Mouse (Mus musculus) heart, embryonic 12.5 days (tissue): ENCODE data around the gene Trp53rkb. TPM values are rescaled to one million over a fixed set of nuclear protein-coding genes. Genes with fewer than 3 reads are reported as not detected.

Experiments
- ATAC-seq: fragments of 200-750 bp; cut with Nextera tagmentation; 2 replicates; pipeline ENCODE4 v1.8.0; 2017; ENCODE audit warnings: moderate TSS enrichment, moderate library complexity; ENCODE audit not compliant: insufficient number of reproducible peaks, low FRiP score
- H3K27ac ChIP-seq: fragments of 300-500 bp; sonication (generic); 2 replicates; pipeline ENCODE4 v1.5.1; 2016; ENCODE audit warnings: mild to moderate bottlenecking, moderate library complexity; ENCODE audit not compliant: poor library complexity, severe bottlenecking
- H3K27me3 ChIP-seq: fragments of 300-500 bp; sonication (generic); replicated peaks from 2 replicates; pipeline ENCODE4 v1.6.1; 2016; ENCODE audit warnings: mild to moderate bottlenecking, moderate library complexity
- H3K36me3 ChIP-seq: fragments of 300-500 bp; sonication (generic); 2 replicates; pipeline ENCODE4 v1.6.1; 2016; ENCODE audit warnings: mild to moderate bottlenecking, moderate library complexity
- H3K4me1 ChIP-seq: fragments of 300-500 bp; sonication (generic); replicated peaks from 2 replicates; pipeline ENCODE4 v1.6.1; 2016; ENCODE audit warnings: mild to moderate bottlenecking
- H3K4me2 ChIP-seq: fragments of 300-500 bp; sonication (generic); 2 replicates; pipeline ENCODE4 v1.6.1; 2016; ENCODE audit warnings: mild to moderate bottlenecking, moderate library complexity
- H3K4me3 ChIP-seq: fragments of 300-500 bp; sonication (generic); 2 replicates; pipeline ENCODE4 v1.5.1; 2016; ENCODE audit warnings: mild to moderate bottlenecking
- H3K9ac ChIP-seq: fragments of 300-500 bp; sonication (generic); 2 replicates; pipeline ENCODE4 v1.6.1; 2016; ENCODE audit warnings: mild to moderate bottlenecking, moderate library complexity
- H3K9me3 ChIP-seq: fragments of 300-500 bp; sonication (generic); replicated peaks from 2 replicates; pipeline ENCODE4 v1.6.1; 2016; ENCODE audit warnings: mild to moderate bottlenecking, moderate library complexity
- WGBS: fragments of 180-500 bp; shearing (Covaris S2); methylation state at CpG from one replicate; pipeline ENCODE4 v1.1.7; 2016; 5-methylcytosine and 5-hydroxymethylcytosine counted together
- polyA plus RNA-seq: library from polyadenylated mRNA; unstranded; fragments of >200 nt; fragmentation: Nextera tagmentation; extraction: Ambion mirVana; gene quantifications from 2 replicates; pipeline ENCODE4 v1.2.1, GENCODE M21; 2016

Trp53rkb gene
- polyA plus RNA-seq, 1 experiment from 2014 or later: 6.1 TPM

DNA sequence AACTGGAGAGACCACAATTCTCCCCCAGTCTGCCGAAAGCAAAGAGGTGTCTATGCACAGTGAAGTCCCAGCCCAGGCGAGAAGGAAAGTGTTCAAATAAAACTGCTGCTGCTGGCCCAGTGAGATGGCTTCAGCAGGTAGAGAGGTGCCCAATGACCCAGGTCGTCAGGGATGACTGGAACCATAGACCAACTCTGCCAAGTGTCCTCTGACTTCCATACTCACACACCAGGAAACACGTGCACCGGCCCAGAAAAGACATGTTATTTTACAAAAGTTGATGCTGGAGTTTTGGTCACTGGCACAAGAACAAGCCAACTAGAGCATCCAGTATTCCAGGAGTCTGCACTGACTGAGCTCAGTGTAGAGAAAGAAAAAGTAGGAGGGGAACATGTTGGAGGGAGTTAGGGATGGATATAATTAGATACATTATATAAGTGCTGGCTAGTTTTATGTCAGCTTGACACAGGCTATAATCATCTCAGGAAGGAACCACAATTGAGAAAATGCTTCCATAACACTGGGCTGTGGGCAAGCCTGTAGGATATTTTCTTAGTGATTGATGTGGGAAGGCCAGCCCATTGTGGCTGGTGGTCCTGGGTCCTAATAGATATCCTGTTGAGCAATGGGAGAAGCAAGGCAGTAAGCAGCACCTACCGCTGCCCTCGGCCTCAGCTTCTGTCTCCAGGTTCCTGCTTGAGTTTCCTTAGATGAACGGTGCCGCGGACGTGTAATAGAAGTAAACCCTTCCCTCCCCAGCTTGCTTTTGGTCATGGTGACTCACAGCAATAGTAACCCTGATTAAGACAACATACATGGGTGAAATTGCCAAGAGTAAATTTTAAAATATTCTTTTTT is 7.5 kb downstream of the Trp53rkb start:
- no peak overlapping the region for H3K4me3 ChIP-seq
- H3K4me1 ChIP-seq: no peaks in the 10 kb centered on the region; the same call in 1 of the 2 replicates
- no peak overlapping the region for H3K9ac ChIP-seq
- H3K27ac ChIP-seq: no peak overlapping the region
- ATAC-seq: no peak
- H3K36me3 ChIP-seq: peaks cover 27% of the 10 kb centered on the region
- 81% methylated on average over 11 of the region's 11 CpGs for WGBS
- no peaks in the 10 kb centered on the region for H3K27me3 ChIP-seq
- no peaks in the 10 kb centered on the region for H3K9me3 ChIP-seq
- H3K4me2 ChIP-seq: no peak overlapping the region

GRCm38 (mm10) chr2:166800473-166800857 is 8.1 kb downstream of the Trp53rkb start:
- no peak overlapping the region for H3K27ac ChIP-seq
- no peaks in the 10 kb centered on the region for H3K27me3 ChIP-seq
- no peak overlapping the region for H3K9ac ChIP-seq
- ATAC-seq: no peak
- 80% methylated on average over 7 of the region's 7 CpGs for WGBS
- H3K4me2 ChIP-seq: no peak overlapping the region
- H3K9me3 ChIP-seq: no peaks in the 10 kb centered on the region
- H3K36me3 ChIP-seq: peaks cover 27% of the 10 kb centered on the region
- no peaks in the 10 kb centered on the region for H3K4me1 ChIP-seq
- no peak overlapping the region for H3K4me3 ChIP-seq

DNA sequence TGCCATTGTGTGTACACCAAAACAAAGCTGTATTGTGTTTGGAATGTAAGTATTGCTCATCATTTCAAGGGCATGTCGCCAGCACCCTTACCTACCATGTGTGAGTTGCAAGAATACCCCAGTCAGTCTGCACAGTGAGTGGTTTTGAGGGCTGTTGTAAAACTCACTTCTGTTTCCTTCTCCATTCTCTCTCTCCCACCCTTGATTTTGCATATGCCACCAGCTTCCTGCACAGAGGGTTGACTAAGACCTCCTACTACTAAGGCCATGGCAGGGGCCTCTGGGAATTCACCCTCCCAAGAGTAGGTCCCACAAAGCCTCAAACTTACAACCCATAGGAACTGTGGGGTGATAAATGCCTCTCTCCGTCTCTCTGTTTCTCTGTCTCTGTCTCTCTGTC is 9.1 kb downstream of the Trp53rkb start:
- no peak for ATAC-seq
- no peaks in the 10 kb centered on the region for H3K27me3 ChIP-seq
- WGBS: 63% methylated on average over 2 of the region's 2 CpGs
- no peak overlapping the region for H3K4me2 ChIP-seq
- no peaks in the 10 kb centered on the region for H3K9me3 ChIP-seq
- H3K27ac ChIP-seq: no peak overlapping the region
- peaks cover 4% of the 10 kb centered on the region; the same call in 1 of the 2 replicates for H3K4me1 ChIP-seq
- peaks cover 20% of the 10 kb centered on the region for H3K36me3 ChIP-seq
- H3K9ac ChIP-seq: no peak overlapping the region
- H3K4me3 ChIP-seq: no peak overlapping the region

- H3K9me3 ChIP-seq: no peaks in the 10 kb centered on the region
- H3K27me3 ChIP-seq: no peaks in the 10 kb centered on the region
- H3K4me3 ChIP-seq: no peak overlapping the region
- 80% methylated on average over 3 of the region's 3 CpGs for WGBS
- H3K36me3 ChIP-seq: peaks cover 3% of the 10 kb centered on the region; the same call in 1 of the 2 replicates
- no peak overlapping the region for H3K4me2 ChIP-seq
- H3K9ac ChIP-seq: no peak overlapping the region
- peaks cover 15% of the 10 kb centered on the region for H3K4me1 ChIP-seq
- no peak for ATAC-seq
- no peak overlapping the region for H3K27ac ChIP-seq
These were observed 11.0 kb downstream of the Trp53rkb start for GRCm38 (mm10) chr2:166803298-166803697.

DNA sequence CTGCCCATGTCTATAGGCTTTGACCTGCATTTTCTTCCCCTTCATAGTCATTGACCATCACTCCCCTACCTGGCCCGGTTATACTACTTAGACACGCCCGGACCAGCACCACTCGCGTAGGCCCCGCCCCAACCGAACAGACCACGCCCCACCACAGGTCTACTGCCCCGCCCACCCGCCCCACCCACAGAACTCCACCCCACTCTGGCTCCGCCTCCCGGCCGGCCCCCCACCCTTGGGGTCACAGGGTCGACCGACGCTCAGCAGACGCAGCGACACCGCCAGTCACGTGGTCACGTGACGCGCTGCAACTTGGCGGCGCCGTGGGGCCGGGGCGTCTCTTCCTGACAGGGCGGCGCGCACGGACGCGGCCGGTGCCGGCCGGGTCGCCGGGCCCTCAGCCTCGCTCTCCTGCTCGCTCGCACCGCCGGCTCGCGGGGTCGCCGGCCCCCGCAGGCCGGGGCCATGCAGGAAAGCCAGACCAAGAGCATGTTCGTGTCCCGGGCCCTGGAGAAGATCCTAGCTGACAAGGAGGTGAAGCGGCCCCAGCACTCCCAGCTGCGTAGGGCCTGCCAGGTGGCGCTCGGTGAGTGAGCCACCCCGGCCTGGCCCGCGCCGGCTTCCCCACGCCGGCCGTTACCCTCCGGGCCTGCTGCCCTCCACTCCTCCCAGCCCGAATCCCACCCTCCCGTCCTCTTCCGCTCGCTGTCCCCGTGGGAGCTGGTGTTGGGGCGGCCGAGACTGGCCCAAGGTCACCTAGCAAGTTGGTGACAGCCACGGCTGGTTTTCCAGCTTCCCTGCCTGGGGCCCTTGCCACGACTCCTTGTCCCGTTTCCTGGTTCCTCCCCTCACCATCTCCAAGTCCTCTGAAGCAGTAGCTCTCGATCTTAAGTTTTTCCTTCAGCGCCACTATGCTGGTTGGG is 13.2 kb downstream of the Trp53rkb start, which contains the start of gene Arfgef2:
Arfgef2 (plus strand) TSS at position 339 of the 923 bp plus-strand sequence.
- Histone ChIP-seq H3K36me3 (no peaks in the 10 kb centered on the region), H3K9me3 (no peaks in the 10 kb centered on the region), H3K9ac (peak within 1 kb of the TSS; percentile 87), H3K4me3 (peak within 1 kb of the TSS; percentile 79), H3K4me2 (peak within 1 kb of the TSS; percentile 79), H3K27ac (peak within 1 kb of the TSS; percentile 79), H3K4me1 (peaks cover 15% of the 10 kb centered on the region), H3K27me3 (no peaks in the 10 kb centered on the region)
- WGBS: under 1% methylated on average over 75 of the region's 76 CpGs
- peak; percentile 95 for ATAC-seq

- peak overlapping the region; percentile 79 for H3K4me2 ChIP-seq
- 17% methylated on average over 14 of the region's 14 CpGs for WGBS
- H3K9ac ChIP-seq: peak overlapping the region; percentile 87
- H3K27ac ChIP-seq: peak overlapping the region; percentile 79
- no peaks in the 10 kb centered on the region for H3K27me3 ChIP-seq
- H3K9me3 ChIP-seq: no peaks in the 10 kb centered on the region
- peaks cover 15% of the 10 kb centered on the region for H3K4me1 ChIP-seq
- peak overlapping the region; percentile 79 for H3K4me3 ChIP-seq
- no peak for ATAC-seq
- H3K36me3 ChIP-seq: no peaks in the 10 kb centered on the region
These were observed 13.9 kb downstream of the Trp53rkb start for GRCm38 (mm10) chr2:166806173-166806705.

- Histone ChIP-seq H3K4me2 (peak overlapping the region; percentile 79), H3K4me1 (peaks cover 15% of the 10 kb centered on the region), H3K27me3 (no peaks in the 10 kb centered on the region), H3K4me3 (peak overlapping the region; percentile 79), H3K9me3 (no peaks in the 10 kb centered on the region), H3K36me3 (no peaks in the 10 kb centered on the region), H3K27ac (no peak overlapping the region), H3K9ac (peak overlapping the region; percentile 87; the same call in 1 of the 2 replicates)
- WGBS: 74% methylated on average over 6 of the region's 6 CpGs
- no peak for ATAC-seq
These were observed 14.5 kb downstream of the Trp53rkb start for GRCm38 (mm10) chr2:166806813-166807212.

- H3K4me1 ChIP-seq: peaks cover 15% of the 10 kb centered on the region
- H3K4me2 ChIP-seq: no peak overlapping the region
- H3K27me3 ChIP-seq: no peaks in the 10 kb centered on the region
- no peaks in the 10 kb centered on the region for H3K36me3 ChIP-seq
- ATAC-seq: no peak
- no peak overlapping the region for H3K4me3 ChIP-seq
- 88% methylated on average over 5 of the region's 5 CpGs for WGBS
- no peak overlapping the region for H3K9ac ChIP-seq
- no peak overlapping the region for H3K27ac ChIP-seq
- H3K9me3 ChIP-seq: no peaks in the 10 kb centered on the region
These were observed 17.2 kb downstream of the Trp53rkb start for GRCm38 (mm10) chr2:166809499-166809898.

- ATAC-seq: no peak
- H3K27ac ChIP-seq: no peak overlapping the region
- no peaks in the 10 kb centered on the region for H3K9me3 ChIP-seq
- H3K27me3 ChIP-seq: no peaks in the 10 kb centered on the region
- no peak overlapping the region for H3K9ac ChIP-seq
- peaks cover 15% of the 10 kb centered on the region for H3K4me1 ChIP-seq
- WGBS: 88% methylated on average over 10 of the region's 10 CpGs
- no peaks in the 10 kb centered on the region for H3K36me3 ChIP-seq
- H3K4me3 ChIP-seq: no peak overlapping the region
- H3K4me2 ChIP-seq: no peak overlapping the region
These were observed 18.5 kb downstream of the Trp53rkb start for GRCm38 (mm10) chr2:166810821-166811220.

GRCm38 (mm10) chr2:166818463-166819143 is 26.3 kb downstream of the Trp53rkb start:
- Histone ChIP-seq H3K4me1 (peaks cover 49% of the 10 kb centered on the region), H3K9me3 (no peaks in the 10 kb centered on the region), H3K36me3 (peaks cover 5% of the 10 kb centered on the region; the same call in 1 of the 2 replicates), H3K27ac (no peak overlapping the region), H3K9ac (no peak overlapping the region), H3K4me3 (no peak overlapping the region), H3K4me2 (no peak overlapping the region), H3K27me3 (no peaks in the 10 kb centered on the region)
- WGBS: 81% methylated on average over 9 of the region's 9 CpGs
- no peak for ATAC-seq
